Mouse (Mus musculus): ENCODE data around the gene Rapgef4.

Rapgef4 gene

GRCm38 (mm10) chr2:72230545-72230944 lies 249.5 kb downstream of the Rapgef4 start:
- DNase-seq (ENCODE audit: low spot score in 2 of 2) = no peak

DNA sequence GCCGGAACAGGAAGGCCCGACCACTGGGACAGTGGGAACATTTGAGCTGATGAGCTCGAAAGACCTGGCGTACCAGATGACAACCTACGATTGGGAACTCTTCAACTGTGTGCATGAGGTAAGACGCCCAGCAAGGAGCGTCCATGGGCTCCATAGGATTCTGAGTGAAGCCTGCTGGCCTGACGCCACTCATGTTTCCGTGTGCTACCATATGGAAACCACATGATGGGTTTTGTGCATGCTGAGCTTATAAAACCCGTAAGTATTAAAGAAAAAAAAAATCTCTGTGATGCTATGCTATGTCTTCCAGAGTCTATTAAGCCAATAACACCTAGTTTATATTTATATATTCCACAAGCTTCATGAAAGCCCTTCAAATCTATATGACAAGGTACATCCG lies 253.0 kb downstream of the Rapgef4 start:
- DNase-seq (ENCODE audit: low spot score in 2 of 2) = no peak

GRCm38 (mm10) chr2:72234943-72235342 lies 253.9 kb downstream of the Rapgef4 start:
- peak; percentile 41 to 76 for DNase-seq (ENCODE audit: low spot score in 2 of 2)

- DNase-seq (ENCODE audit: low spot score in 2 of 2) = no peak
These were observed 254.4 kb downstream of the Rapgef4 start for GRCm38 (mm10) chr2:72235361-72235901.

GRCm38 (mm10) chr2:72238421-72238820 lies 257.4 kb downstream of the Rapgef4 start:
- no peak for DNase-seq (ENCODE audit: low spot score in 2 of 2)

DNA sequence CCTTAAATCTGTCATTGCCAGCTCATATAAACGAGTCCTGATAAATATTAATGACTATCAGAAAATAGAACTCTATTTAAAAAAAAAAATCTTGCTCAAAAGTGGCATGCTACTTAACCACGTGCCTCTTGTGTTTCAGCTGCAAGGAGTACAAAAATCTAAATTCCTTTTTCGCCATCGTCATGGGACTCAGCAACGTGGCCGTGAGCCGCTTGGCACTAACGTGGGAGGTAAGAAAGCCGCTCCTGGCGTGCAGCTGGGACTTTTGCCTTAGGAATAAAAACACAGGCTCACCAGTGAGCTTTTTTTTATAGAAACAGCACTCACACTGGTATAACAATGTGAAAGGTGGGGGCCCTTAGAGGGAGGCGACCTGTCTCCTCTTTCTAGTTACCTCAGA lies 257.9 kb downstream of the Rapgef4 start:
- no peak for DNase-seq (ENCODE audit: low spot score in 2 of 2)

DNA sequence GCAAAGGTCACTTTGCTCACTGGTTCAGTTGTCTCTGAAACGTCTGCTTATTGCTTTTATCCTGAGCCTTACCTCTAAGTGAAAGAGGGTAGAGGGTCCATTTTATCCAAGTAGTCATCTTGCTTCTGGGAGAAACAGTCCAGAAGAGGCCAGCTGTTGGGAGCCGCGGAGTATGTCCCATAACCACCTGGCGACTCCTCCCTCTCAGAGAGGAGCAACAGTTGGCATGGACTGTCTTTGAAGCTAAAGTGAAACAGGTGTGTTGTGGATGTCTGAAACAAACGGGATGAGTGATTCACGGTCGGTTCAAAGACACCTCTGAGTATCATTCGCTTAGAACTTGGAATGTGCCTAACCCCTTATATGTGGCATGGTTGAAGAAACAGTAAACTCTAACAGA lies 258.4 kb downstream of the Rapgef4 start:
- DNase-seq (ENCODE audit: low spot score in 2 of 2) = no peak

GRCm38 (mm10) chr2:72239993-72240392 lies 259.0 kb downstream of the Rapgef4 start:
- DNase-seq (ENCODE audit: low spot score in 2 of 2) = no peak

DNA sequence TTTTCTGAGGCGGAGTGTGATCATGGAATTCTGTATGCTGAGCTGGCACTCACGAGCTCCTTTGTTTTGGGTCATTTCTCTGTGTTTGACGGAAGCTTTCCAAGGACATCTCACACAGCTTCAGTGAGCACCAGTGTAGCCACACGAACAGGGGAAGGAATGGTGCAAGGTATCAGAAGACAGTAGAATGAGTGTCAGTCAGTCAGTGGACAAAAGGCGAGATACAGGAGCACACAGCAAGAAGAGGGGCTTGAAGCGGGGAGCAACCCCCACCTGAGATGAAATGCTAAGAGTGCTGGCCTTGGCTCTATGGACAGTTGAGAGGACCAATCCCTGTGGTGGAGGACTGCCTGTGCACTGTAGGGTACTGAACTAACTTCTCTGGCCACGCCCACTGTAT lies 259.7 kb downstream of the Rapgef4 start:
- DNase-seq (ENCODE audit: low spot score in 2 of 2) = no peak

DNA sequence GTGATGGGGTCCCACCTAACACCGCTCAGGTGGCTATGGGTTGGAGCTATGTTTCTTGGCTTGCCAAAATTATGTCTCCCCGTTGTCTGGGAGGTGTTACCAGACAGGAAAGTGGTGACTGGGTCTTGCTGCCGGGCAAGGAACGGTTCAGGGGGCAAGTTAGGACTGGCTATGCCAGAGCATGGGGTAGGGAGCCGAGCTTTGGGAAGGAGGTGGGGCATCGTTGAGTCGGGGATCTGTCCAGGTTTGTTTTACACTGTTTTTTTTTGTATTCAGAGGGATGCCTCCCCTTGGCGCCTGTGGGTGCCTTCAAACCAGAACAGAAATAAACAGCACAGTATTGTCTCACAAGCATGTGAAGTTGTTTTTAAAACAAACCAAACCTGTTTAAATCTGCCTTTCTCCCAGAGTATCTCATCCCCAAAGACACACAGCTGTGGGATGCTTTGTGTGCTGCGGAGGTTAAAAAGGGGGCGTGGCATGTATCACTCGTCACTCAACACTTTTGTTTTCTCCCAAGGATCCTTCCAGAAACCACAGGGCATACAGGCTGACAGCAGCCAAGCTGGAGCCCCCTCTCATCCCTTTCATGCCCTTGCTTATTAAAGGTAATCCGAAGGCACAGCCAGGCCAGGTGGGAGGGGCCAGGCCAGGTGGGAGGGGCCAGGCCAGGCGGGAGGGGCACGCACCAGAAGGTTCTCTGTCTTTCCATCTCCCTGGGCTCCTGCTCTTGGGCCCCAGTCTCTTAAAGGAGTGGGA lies 260.9 kb downstream of the Rapgef4 start:
- no peak for DNase-seq (ENCODE audit: low spot score in 2 of 2)

DNA sequence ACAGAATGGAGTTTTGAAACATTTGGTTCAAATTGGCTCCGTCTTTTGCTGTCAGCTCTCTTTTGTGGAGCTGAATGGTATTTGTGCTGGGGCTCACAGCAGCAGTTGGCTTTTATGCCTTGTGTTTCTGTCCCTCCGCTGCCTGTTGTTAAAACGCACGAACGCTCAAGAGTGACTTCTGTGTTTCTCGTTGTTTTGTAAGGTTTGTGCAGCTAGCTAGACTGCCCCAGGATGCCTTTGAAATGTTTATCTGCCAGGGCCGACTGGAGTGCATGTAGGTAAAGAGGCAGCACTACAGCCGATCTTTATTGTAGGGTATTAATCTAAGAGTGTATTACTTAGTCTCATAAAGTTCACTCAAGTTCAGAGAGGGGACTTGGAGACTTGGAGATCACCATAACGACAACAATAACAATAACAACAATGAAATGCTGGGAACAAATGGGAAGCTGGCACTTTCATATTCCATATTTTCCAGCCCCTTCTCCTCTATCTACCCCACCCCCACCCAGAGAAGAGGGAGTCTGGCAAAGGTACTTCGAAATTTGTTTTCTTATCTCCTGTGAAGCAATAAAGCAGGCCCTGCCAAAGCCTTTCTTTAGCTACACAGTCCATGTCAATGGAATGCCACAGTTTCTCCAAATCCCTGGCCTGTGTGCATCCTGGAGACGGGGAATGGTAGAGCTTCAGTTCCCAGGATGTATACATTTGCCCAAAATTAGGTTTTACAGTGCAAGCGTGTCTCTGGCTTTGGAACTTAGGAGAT lies 262.1 kb downstream of the Rapgef4 start:
- no peak for DNase-seq (ENCODE audit: low spot score in 2 of 2)

- DNase-seq (ENCODE audit: low spot score in 2 of 2) = no peak
These were observed 264.6 kb downstream of the Rapgef4 start for GRCm38 (mm10) chr2:72245631-72246030.

DNA sequence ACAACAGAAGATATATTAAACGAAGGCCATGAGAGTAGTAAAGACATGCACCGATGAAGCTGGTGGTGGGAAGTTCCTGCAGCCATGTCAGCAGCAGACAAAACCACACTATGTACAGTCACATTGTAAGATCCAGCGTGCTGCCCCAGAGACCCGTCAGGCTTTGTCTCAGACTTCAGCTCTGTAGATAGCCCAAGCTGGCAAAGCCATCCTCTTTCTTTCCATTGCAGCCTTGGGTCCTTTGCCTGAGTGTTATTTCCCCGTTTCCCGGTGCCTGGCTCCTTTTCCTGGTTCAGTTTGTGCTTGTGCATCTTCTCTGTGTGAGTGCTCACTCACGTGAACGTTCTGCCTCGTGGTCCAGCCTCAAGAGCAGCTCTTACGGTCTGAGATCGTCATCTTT lies 265.3 kb downstream of the Rapgef4 start:
- no peak for DNase-seq (ENCODE audit: low spot score in 2 of 2)

GRCm38 (mm10) chr2:72247819-72248218 lies 266.8 kb downstream of the Rapgef4 start:
- no peak for DNase-seq (ENCODE audit: low spot score in 2 of 2)

DNA sequence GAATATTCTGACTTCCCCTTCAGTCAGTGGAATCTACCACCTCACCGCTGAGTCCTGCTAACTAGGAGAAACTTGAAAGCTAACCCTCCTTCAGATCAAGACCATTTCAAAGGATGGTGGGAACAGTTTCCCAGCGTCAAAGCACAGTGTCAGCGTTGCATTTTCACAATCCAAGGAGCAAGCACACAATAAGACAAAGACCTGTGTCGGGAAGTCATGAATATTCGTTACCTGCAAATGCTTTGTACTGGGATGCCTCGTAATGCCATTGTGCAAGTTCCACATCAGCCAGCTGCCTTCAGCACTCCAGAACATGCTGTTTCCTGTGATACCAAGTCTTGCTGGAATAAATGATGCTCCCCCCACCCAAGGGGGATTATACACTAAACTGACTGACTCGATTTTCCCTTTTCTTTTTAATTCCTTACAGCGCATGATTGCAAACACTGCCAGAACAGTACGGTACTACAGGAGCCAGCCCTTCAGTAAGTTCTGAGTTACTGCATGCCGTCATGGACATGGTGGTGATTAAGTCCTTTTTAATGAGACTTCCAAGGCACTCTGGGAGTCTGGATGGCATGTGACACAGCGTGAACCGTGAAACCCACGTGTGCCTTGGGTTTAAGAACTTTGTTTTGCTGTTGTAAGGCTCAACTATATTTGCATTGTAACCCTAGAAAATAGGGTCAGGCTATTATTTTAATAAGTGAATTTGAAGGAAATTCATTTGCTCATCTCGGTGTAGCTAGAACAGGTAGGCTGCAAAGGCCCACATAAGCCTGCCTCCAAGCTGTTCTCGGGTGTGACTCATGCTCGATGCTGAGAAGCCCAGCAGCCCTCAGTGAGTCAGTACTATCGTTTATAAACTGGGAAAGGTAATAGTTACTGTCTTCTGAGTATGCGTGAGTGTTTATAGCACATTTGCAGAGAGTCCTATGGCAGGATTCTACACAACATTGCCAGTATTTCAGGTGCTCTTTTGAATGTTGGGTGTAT lies 271.8 kb downstream of the Rapgef4 start:
- DNase-seq (ENCODE audit: low spot score in 2 of 2) = no peak

DNA sequence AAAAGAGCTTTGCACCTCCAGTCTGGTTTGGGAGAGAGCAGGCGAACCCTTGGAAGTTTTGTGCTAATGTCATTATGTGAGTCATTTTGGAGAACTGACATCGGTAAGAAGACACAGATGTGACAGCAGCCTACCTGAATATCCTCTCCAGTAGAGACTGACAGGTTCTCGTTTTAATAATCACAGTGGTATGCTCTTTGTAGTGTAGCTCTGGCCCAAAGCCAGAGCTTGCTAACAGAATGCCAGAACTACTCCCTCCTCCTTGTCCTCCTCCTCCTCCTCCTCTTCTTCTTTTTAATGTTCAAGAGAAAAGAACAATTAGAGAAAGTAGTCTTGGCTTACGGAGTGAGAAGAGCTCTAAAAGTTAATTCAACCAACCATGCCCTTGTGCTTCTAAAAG lies 272.8 kb downstream of the Rapgef4 start:
- DNase-seq (ENCODE audit: low spot score in 2 of 2) = no peak

DNA sequence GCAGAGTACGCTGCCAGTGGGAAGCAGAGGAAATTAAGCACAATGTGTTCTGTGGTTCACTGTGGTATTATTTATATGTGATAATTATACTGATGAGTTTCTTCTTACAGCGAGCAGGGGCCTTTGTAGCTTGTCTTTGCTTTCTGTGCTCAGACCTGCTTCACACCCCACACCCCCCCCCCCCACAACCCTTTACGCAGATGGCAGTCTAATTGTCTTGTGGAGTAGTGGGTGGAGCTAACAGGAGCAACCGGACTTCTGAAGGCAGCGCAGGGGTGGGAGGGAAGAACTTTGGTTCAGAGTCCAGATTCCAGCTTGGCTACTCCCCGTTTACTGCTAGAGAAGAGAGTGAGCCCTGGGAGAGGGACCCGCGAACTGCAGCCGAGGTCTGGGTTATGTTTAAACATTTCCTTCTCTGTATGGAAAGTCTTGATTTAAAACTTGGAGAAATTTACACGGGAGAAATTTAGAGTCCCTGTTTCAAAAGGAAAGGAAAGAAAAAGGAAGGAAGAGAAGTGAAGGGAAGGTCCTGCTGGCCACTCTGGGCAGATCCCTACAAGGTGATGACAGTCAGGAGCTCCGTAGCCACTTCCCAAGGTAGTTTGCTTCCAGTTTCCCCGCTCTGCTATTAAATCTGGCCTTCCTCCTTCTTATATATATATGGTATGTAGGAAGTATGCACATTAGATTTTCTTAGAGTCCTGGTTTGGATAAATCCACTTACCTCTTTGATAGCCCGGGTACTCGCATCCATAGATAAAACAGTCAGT lies 274.0 kb downstream of the Rapgef4 start:
- no peak for DNase-seq (ENCODE audit: low spot score in 2 of 2)

- DNase-seq (ENCODE audit: low spot score in 2 of 2) = no peak
These were observed 279.7 kb downstream of the Rapgef4 start for GRCm38 (mm10) chr2:72260704-72261103.

- DNase-seq (ENCODE audit: low spot score in 2 of 2) = no peak
These were observed 281.9 kb downstream of the Rapgef4 start for GRCm38 (mm10) chr2:72262814-72263480.

- no peak for DNase-seq (ENCODE audit: low spot score in 2 of 2)
These were observed 286.4 kb downstream of the Rapgef4 start for GRCm38 (mm10) chr2:72267390-72267789.

All from frontal cortex, postnatal 14 days (tissue).